Mouse (Mus musculus) right cerebral cortex, adult 18-20 months (tissue): Measurements from ENCODE around the gene BC055324.

Experiments
- DNase-seq: peaks from one replicate; pipeline ENCODE4 v3.0.0; 2022; ENCODE audit warnings: mixed read lengths

The BC055324 gene

GRCm38 (mm10) chr1:163942056-163942455, 52.5 kb downstream of the BC055324 start:
- no peak for DNase-seq

- no peak for DNase-seq
Measured at GRCm38 (mm10) chr1:163934591-163934990, 60.0 kb downstream of the BC055324 start.

DNA sequence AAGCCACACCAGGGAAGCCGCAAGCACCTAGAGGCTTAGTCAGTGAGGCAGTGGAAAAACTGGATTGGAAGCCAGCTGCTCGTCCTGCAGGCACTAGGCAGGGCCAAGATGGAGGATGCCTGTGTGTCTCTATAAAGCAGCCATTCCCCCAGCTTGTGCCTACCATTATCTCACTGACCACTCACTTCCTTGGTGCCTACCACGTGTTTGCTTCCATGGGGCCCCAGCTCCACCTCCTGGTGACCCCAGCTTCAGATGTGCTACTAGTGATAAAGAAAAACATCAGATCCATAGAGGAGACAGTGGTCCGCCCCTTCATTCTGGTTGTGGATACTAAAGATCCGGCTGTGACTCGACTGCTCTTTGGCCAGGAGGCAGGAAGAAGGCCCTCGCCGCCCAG, 62.8 kb downstream of the BC055324 start:
- DNase-seq, result no peak

- no peak for DNase-seq
Measured at GRCm38 (mm10) chr1:163930458-163930794, 64.2 kb downstream of the BC055324 start.

GRCm38 (mm10) chr1:163929636-163930457, 64.7 kb downstream of the BC055324 start:
- peak; percentile 89 for DNase-seq

DNA sequence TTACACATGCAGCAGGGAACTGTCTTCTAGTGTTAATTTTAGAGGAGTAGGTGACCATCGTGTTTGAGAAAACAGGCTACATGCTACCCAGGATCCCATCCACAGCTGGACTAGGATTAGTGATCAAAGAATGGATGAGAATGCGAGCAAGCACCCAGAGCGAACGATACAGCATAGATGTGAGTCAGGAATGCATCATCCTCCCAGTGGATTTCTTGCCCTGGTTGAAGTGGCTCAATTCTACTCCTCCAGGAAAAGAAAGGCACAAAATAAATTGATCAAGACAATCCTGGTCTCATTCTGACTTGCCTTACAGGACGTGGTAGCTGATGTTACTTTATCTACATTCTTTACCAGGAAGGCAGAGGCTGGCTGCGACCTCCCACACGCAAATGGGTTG, 65.8 kb downstream of the BC055324 start, which contains the start of gene Scyl3:
Gene Scyl3, plus strand, starts transcription at position 255 of the 400 bp plus-strand sequence.
- DNase-seq, result no peak

DNA sequence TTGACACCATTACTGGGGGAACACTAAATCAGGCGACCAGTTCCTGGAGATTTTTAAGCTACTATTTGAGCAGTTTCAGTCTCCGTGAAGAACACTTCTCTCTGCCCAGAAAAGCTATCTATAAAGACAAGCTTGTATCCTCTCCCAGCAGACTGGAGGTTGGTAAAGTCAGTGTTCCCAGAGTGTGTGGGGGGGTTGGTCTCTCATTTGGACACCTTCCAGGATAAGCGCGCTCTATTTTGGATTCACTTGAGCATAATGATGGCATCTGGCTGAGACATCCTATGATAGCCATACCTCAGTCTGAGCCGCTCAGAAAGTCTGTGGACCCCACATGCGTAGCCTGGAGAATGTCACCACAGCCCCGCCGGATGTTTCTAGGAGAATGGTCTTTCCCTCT, 70.5 kb downstream of the BC055324 start:
- peak; percentile 46 for DNase-seq

DNA sequence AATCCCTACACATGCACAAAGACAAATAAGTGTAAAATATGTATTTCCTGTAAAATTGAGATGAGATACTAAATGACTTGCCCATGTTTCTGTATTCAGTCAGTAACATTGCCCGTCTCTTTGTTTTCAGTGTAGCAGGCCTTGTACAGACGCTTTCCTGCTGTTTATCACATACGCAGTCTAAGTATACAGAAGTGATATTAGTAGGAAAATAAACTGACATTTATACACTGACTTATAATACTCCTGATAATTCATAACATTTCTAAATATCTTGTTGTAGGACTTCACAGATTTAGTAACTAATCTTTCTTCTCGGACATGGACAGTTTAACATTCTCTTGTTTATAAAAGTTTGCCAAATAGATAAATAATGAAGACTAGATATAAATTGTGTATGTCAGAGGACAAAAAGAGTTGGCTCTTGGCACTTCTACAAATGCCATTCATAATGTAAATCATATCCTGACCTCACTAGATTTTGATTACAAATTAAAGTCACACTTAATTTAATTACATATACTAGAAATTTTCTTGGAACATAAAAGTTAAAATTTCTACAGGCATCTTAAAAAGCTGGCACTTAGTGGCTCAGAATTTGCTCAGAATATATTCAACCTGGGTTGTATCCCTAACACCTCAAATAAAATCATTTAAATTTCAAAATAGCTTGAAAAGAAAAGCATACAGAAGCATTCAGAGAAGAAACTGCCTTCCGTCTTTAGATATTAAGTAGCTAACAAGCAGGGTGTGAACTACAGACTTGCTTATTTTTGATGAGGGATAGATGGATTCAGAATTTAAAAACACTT, 77.0 kb downstream of the BC055324 start:
- no peak for DNase-seq

GRCm38 (mm10) chr1:163911981-163912380, 82.6 kb downstream of the BC055324 start:
- no peak for DNase-seq

GRCm38 (mm10) chr1:163910785-163911184, 83.8 kb downstream of the BC055324 start:
- no peak for DNase-seq

GRCm38 (mm10) chr1:163910343-163910742, 84.3 kb downstream of the BC055324 start:
- DNase-seq, result no peak

GRCm38 (mm10) chr1:163908389-163908788, 86.2 kb downstream of the BC055324 start:
- no peak for DNase-seq

- DNase-seq, result no peak
Measured at GRCm38 (mm10) chr1:163907007-163907811, 87.4 kb downstream of the BC055324 start.

- no peak for DNase-seq
Measured at GRCm38 (mm10) chr1:163903411-163903810, 91.2 kb downstream of the BC055324 start.

DNA sequence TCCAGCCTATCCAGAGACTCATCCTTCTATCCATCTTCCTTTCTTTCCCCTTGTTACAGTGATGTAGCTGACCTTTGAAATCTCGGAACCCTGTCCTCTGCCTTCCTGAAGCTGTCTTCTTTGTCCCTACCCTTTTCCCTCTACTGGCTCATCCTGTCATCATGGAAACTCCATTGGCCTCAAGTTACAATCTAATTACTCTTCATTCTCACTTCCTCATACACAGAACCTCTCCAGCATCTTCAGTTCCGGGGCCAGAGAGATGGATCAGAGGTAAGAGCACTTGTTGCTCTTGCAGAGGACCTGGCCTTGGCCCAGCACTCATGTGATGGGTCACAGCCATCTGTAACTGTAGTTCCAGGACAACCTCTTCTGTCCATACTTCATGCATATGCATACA, 94.4 kb downstream of the BC055324 start:
- DNase-seq, result no peak

DNA sequence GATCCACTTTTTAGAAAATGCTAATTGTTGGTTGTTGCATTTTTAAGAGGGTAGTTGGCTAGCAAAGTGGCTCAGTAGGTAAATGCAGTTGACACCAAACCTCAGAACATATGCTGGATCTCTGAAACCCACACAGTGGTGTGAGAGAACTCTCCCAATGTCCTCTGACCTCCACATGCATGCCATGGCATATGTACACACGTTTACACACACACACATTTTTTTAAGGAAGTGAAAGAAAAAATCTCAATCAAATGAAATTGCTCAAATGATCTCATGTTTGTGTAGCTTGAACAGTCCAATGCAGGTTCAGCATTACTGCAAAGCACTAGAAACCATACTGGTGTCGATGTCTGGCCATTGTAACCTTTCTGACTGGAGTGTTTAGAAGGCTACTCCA, 95.0 kb downstream of the BC055324 start:
- DNase-seq, result no peak

DNA sequence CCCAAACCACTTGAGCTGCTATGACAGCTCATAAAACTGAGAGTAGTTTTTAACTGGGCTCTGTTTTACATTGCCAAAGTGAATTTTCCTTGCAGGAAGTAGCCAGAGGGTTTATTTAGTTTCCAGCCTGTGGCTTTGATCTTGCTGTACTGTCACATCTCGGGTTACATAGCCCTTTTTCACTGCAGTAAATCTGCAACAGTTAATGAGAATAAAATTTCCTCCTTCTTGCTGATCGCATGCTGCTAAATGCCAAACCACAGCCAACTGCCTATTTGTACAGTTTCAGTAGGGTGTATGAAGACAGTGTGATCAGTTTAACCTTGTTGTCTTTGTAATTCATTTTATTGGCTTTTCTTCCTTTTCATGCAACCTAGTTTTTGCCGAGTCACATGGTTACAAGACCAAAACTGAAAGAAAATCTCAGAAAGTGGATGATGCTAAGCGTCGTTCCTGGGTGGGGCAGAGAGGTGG, 96.3 kb downstream of the BC055324 start:
- no peak for DNase-seq
